Mouse (Mus musculus): ENCODE data around the gene Fxr2. TPM values are rescaled to one million over a fixed set of nuclear protein-coding genes. Genes with fewer than 3 reads are reported as not detected.

The Fxr2 gene
- polyA plus RNA-seq (2015; fragmentation: Nextera tagmentation; extraction: Ambion mirVana) = 22.9 and 28.5 TPM in 2 replicates

DNA sequence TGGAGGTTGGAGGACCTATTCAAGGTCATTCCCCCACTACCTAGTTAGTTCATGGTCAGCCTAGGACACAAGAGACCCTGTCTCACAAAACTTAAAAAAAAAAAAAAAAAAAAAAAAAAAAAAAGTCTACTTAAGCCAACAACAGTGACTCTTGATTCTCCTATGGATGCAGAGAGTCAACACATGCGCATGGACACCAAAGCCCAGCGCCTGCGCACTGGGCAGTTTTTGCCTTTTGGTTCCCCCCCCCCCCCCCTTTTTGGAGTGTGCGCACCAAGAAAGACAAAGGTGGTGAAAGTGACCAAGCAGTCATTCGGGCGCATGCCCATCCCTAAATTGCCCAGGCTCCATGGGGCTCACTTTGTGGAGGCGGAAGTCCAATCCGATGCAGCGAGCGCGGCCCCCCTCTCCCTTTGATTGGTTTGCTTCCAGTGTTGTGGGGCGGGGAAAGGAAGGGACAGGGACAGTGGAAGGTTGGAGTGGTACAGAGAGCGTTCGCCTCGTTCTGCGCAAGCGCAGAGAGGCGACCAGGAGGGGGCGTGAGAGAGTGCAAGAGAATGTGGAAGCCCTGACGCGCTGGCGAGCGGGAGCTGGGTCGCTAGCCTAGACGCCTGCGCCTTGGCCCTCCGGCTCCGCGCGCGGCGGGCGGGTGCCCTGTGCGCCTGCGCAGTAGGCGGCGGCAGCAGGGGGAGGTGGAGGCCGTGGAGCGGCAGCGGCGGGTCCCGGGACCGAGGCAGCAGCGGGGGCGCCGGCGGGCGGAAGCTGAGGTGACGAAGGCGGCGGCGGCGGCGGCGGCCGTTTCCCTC is at the start of gene Fxr2:
Gene Fxr2, plus strand, starts transcription at position 707 of the 806 bp plus-strand sequence.
- H3K4me2 ChIP-seq = peak within 1 kb of the TSS; percentile 65
- H3K27ac ChIP-seq = peak within 1 kb of the TSS; percentile 96
- H3K4me3 ChIP-seq = peak within 1 kb of the TSS; percentile 92
- peak; percentile 99 for ATAC-seq (replicated peaks; ENCODE audit: insufficient number of reproducible peaks, insufficient read depth, low FRiP score, low read depth)
- no peaks in the 10 kb centered on the region for H3K9me3 ChIP-seq (replicated peaks)
- peaks cover 21% of the 10 kb centered on the region for H3K4me1 ChIP-seq (replicated peaks)
- H3K9ac ChIP-seq = peak within 1 kb of the TSS; percentile 89
- H3K27me3 ChIP-seq = no peaks in the 10 kb centered on the region
- H3K36me3 ChIP-seq = 0 out of 2 replicates have a peak, but pooled peaks cover 4% of the 10 kb centered on the region
- WGBS = under 1% methylated on average over 52 of the region's 56 CpGs

DNA sequence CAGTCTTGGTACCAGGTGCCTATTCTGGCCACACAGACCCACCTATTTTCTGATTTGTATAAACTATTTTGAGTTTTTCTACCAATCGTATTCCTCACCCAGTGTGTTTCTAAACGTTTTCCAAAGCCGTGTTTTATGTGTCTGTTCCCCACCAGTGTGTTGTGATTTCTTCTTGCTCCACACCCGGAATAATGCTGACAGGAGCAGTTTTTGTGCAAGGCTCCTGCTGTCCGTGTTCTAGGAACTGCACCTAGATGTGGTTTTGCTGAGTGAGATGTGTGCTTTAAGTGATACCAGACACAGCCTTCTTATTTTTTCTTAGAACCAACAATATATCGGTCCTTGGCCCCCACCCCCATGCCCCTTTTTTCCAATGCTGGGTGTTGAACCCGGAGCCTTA is 48.8 kb upstream of the Fxr2 start:
- Histone ChIP-seq H3K27ac (no peak overlapping the region), H3K4me3 (no peak overlapping the region), H3K4me1 (replicated peaks) (peaks cover 16% of the 10 kb centered on the region), H3K9ac (no peak overlapping the region), H3K36me3 (peaks cover 20% of the 10 kb centered on the region), H3K4me2 (no peak overlapping the region), H3K27me3 (no peaks in the 10 kb centered on the region), H3K9me3 (replicated peaks) (no peaks in the 10 kb centered on the region)
- ATAC-seq (replicated peaks; ENCODE audit: insufficient number of reproducible peaks, insufficient read depth, low FRiP score, low read depth) = no peak
- 89% methylated on average over 7 of the region's 7 CpGs for WGBS

DNA sequence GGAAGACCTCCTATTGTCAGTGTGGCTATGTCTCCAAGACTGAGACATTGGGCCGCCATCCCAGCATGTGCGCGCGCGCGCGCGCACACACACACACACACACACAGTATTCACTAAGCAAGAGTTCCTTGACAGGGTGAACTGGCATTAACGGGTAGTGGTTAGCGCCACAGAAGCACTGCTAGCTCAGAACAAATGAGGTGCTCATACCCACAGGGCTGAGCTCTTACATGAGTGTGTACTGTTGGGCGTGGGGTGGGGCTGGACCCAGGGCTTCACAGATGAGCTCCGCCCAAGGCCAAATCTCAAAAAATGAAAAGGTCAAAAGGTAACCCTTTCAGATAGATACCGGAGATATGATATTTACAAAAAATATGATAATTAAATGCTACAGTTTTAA is 47.9 kb upstream of the Fxr2 start:
- Histone ChIP-seq H3K27ac (no peak overlapping the region), H3K9ac (no peak overlapping the region), H3K4me3 (no peak overlapping the region), H3K36me3 (peaks cover 29% of the 10 kb centered on the region), H3K9me3 (replicated peaks) (no peaks in the 10 kb centered on the region), H3K27me3 (no peaks in the 10 kb centered on the region), H3K4me2 (no peak overlapping the region), H3K4me1 (replicated peaks) (peaks cover 13% of the 10 kb centered on the region)
- no peak for ATAC-seq (replicated peaks; ENCODE audit: insufficient number of reproducible peaks, insufficient read depth, low FRiP score, low read depth)
- 96% methylated on average over 13 of the region's 13 CpGs for WGBS

- 59% methylated on average over 7 of the region's 7 CpGs for WGBS
These were observed 47.0 kb upstream of the Fxr2 start for GRCm38 (mm10) chr11:69585718-69586325.

GRCm38 (mm10) chr11:69589207-69589834 is 43.5 kb upstream of the Fxr2 start:
- Histone ChIP-seq H3K9ac (no peak overlapping the region), H3K27me3 (no peaks in the 10 kb centered on the region), H3K9me3 (replicated peaks) (no peaks in the 10 kb centered on the region), H3K4me1 (replicated peaks) (no peaks in the 10 kb centered on the region; the same call in none of the 2 replicates), H3K27ac (no peak overlapping the region), H3K4me3 (no peak overlapping the region), H3K36me3 (peaks cover 53% of the 10 kb centered on the region), H3K4me2 (no peak overlapping the region)
- WGBS = 85% methylated on average over 22 of the region's 22 CpGs
- ATAC-seq (replicated peaks; ENCODE audit: insufficient number of reproducible peaks, insufficient read depth, low FRiP score, low read depth) = peak; percentile 29; the same call in 1 of the 2 replicates

More at GRCm38 (mm10) chr11:69585718-69586325, 47.0 kb upstream of the Fxr2 start:
- peaks cover 13% of the 10 kb centered on the region for H3K4me1 ChIP-seq (replicated peaks)
- H3K4me2 ChIP-seq = no peak overlapping the region
- H3K27me3 ChIP-seq = no peaks in the 10 kb centered on the region
- peaks cover 38% of the 10 kb centered on the region for H3K36me3 ChIP-seq
- no peak overlapping the region for H3K9ac ChIP-seq
- H3K4me3 ChIP-seq = no peak overlapping the region
- H3K27ac ChIP-seq = no peak overlapping the region
- ATAC-seq (replicated peaks; ENCODE audit: insufficient number of reproducible peaks, insufficient read depth, low FRiP score, low read depth) = no peak
- no peaks in the 10 kb centered on the region for H3K9me3 ChIP-seq (replicated peaks)

DNA sequence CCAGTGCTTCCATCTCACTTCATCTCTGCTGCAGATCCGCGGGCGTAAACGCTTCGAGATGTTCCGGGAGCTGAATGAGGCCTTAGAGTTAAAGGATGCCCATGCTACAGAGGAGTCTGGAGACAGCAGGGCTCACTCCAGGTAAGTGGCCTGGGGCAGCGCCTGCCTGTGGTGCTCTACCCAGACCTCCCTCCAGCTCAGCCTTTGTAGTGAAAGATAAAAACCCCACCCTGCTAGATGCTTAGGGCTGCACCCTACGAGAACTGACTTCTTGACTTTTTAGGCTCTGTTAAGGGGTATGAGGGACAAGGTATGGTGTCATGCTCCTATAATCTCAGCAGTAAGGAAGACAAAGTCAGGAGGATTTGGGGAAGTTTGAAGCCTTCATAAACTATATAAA is 42.2 kb upstream of the Fxr2 start:
- Histone ChIP-seq H3K4me1 (replicated peaks) (no peaks in the 10 kb centered on the region; the same call in none of the 2 replicates), H3K27me3 (no peaks in the 10 kb centered on the region), H3K4me3 (no peak overlapping the region), H3K27ac (no peak overlapping the region), H3K4me2 (no peak overlapping the region), H3K9me3 (replicated peaks) (no peaks in the 10 kb centered on the region), H3K9ac (no peak overlapping the region), H3K36me3 (peaks cover 53% of the 10 kb centered on the region)
- WGBS = 87% methylated on average over 8 of the region's 8 CpGs
- ATAC-seq (replicated peaks; ENCODE audit: insufficient number of reproducible peaks, insufficient read depth, low FRiP score, low read depth) = no peak

- Histone ChIP-seq H3K27ac (no peak overlapping the region), H3K4me2 (no peak overlapping the region), H3K27me3 (no peaks in the 10 kb centered on the region), H3K4me1 (replicated peaks) (no peaks in the 10 kb centered on the region; the same call in 1 of the 2 replicates), H3K9ac (no peak overlapping the region), H3K4me3 (no peak overlapping the region), H3K36me3 (peaks cover 53% of the 10 kb centered on the region), H3K9me3 (replicated peaks) (no peaks in the 10 kb centered on the region)
- ATAC-seq (replicated peaks; ENCODE audit: insufficient number of reproducible peaks, insufficient read depth, low FRiP score, low read depth) = no peak
- 84% methylated on average over 3 of the region's 3 CpGs for WGBS
These were observed 41.4 kb upstream of the Fxr2 start for GRCm38 (mm10) chr11:69591424-69591823.

DNA sequence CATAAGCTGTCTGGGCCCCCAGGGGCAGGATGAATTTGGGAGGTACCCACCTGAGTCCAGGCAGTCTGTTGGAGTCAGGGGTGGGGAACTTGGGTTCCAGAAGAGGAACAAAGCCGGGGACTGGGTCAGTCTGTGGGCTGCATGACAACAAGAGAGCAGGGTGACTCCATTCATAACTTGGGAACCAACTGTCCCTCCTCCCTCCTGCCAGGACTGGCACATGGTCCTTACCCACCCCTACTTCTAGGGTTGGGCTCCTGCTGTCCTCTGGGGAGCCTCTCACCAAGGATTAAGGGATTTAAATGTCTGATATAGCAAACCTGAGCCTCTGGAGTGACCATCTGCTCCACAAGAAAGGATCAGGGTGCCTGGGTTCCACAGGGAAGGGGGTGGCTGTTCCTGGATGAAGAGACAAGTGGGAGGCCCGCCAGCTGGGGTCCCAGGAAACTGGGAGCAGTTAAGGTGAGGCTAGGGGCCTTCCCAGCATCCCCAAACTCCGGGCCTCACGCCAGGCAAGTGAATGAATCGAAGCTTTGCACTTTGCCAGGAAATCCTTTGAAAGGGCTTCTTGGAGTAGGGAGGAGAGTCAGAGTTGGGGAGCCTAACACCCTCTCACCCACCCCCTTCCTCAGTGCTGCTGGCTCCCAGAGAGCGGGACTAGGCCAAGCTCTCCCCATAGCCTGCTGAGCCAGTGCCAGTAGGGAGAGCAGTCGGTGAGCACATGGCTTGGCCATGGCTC is 40.7 kb upstream of the Fxr2 start:
- WGBS = 69% methylated on average over 7 of the region's 7 CpGs
- H3K4me1 ChIP-seq (replicated peaks) = no peaks in the 10 kb centered on the region; the same call in 1 of the 2 replicates
- H3K27ac ChIP-seq = no peak overlapping the region
- no peak overlapping the region for H3K4me3 ChIP-seq
- no peaks in the 10 kb centered on the region for H3K27me3 ChIP-seq
- H3K4me2 ChIP-seq = no peak overlapping the region
- H3K9me3 ChIP-seq (replicated peaks) = no peaks in the 10 kb centered on the region
- 0 out of 2 replicates have a peak, but pooled peaks have one; percentile 35 for ATAC-seq (replicated peaks; ENCODE audit: insufficient number of reproducible peaks, insufficient read depth, low FRiP score, low read depth)
- peaks cover 53% of the 10 kb centered on the region for H3K36me3 ChIP-seq
- no peak overlapping the region for H3K9ac ChIP-seq

DNA sequence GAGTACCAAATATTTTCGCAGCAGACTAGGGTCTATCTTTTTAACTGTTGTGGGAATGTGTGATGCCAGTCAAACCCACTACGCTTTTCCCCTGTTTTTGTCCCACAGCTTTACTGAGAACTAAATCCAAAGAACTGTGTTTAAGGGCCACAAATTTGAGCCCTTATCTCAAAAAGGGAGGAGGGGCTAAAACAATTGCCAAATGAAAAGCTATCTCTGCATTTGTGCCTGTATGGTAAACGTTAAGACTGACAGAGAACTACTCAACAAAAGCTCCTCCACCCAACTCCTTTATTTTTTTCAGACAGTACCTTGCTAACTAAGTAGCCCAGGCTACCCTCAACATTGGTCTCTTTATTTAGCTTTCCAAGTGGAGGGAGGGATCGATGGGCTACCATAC is 40.0 kb upstream of the Fxr2 start:
- ATAC-seq (replicated peaks; ENCODE audit: insufficient number of reproducible peaks, insufficient read depth, low FRiP score, low read depth) = no peak
- no peaks in the 10 kb centered on the region for H3K9me3 ChIP-seq (replicated peaks)
- H3K36me3 ChIP-seq = peaks cover 45% of the 10 kb centered on the region
- no peak overlapping the region for H3K9ac ChIP-seq
- H3K27me3 ChIP-seq = no peaks in the 10 kb centered on the region
- WGBS = 83% methylated on average over 4 of the region's 4 CpGs
- H3K4me1 ChIP-seq (replicated peaks) = no peaks in the 10 kb centered on the region; the same call in 1 of the 2 replicates
- H3K4me2 ChIP-seq = no peak overlapping the region
- no peak overlapping the region for H3K4me3 ChIP-seq
- no peak overlapping the region for H3K27ac ChIP-seq

- H3K9me3 ChIP-seq (replicated peaks) = no peaks in the 10 kb centered on the region
- H3K4me2 ChIP-seq = no peak overlapping the region
- ATAC-seq (replicated peaks; ENCODE audit: insufficient number of reproducible peaks, insufficient read depth, low FRiP score, low read depth) = no peak
- no peak overlapping the region for H3K4me3 ChIP-seq
- H3K27me3 ChIP-seq = no peaks in the 10 kb centered on the region
- H3K4me1 ChIP-seq (replicated peaks) = peaks cover 8% of the 10 kb centered on the region
- no peak overlapping the region for H3K27ac ChIP-seq
- H3K9ac ChIP-seq = no peak overlapping the region
- 95% methylated on average over 6 of the region's 6 CpGs for WGBS
- peaks cover 25% of the 10 kb centered on the region for H3K36me3 ChIP-seq
These were observed 37.9 kb upstream of the Fxr2 start for GRCm38 (mm10) chr11:69594853-69595252.

GRCm38 (mm10) chr11:69599436-69599835 is 33.4 kb upstream of the Fxr2 start:
- no peak overlapping the region for H3K4me3 ChIP-seq
- H3K9me3 ChIP-seq (replicated peaks) = no peaks in the 10 kb centered on the region
- H3K36me3 ChIP-seq = no peaks in the 10 kb centered on the region
- no peak overlapping the region; the same call in 1 of the 2 replicates for H3K4me2 ChIP-seq
- WGBS = 19% methylated on average over 9 of the region's 9 CpGs
- H3K27me3 ChIP-seq = no peaks in the 10 kb centered on the region
- peak overlapping the region; percentile 71 for H3K27ac ChIP-seq
- peaks cover 48% of the 10 kb centered on the region for H3K4me1 ChIP-seq (replicated peaks)
- ATAC-seq (replicated peaks; ENCODE audit: insufficient number of reproducible peaks, insufficient read depth, low FRiP score, low read depth) = no peak
- no peak overlapping the region for H3K9ac ChIP-seq

Data from heart, embryonic 15.5 days (tissue).